Mouse (Mus musculus): ENCODE data around the gene Mrps6. TPM values are rescaled to one million over a fixed set of nuclear protein-coding genes. Genes with fewer than 3 reads are reported as not detected.

Gene Mrps6
- total and polyA plus RNA-seq, 3 experiments, result 10.1 to 23.2 (median 16.6) TPM

DNA sequence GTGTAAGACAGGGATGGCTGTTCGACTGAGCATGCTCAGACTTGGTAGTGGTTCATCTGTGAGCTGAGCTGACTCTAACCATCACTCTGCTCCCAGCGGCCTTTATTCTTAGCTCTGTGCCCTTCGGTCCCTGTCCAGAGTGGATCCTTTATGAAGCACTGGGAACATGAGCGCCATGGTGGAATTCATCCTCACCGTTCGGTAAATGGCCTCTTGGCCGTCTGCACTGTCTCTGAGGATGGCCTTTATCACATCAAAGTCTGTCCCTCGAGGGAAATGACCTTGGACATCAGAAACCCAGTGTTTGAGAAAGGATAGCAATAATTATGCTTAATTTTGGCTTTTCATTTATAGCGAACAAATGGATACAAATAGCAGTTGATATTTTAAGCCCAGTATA, 82.3 kb downstream of the Mrps6 start:
- TF ChIP-seq GATA1 (IDR thresholded peaks at IDR 0.05; ENCODE audit: borderline replicate concordance, low read length), result no peak
- TF ChIP-seq CTCF (IDR thresholded peaks at IDR 0.05; ENCODE audit: low read depth, low read length), result no peak
- no peak for TF ChIP-seq TAL1 (conservative IDR thresholded peaks at IDR 0.05; ENCODE audit: low read depth, low read length)
- TF ChIP-seq GATA2 (IDR thresholded peaks at IDR 0.05; ENCODE audit: borderline replicate concordance, low read depth, low read length), result no peak
- TF ChIP-seq POLR2AphosphoS5 (IDR thresholded peaks at IDR 0.05; ENCODE audit: insufficient replicate concordance, low read depth, low read length), result no peak

DNA sequence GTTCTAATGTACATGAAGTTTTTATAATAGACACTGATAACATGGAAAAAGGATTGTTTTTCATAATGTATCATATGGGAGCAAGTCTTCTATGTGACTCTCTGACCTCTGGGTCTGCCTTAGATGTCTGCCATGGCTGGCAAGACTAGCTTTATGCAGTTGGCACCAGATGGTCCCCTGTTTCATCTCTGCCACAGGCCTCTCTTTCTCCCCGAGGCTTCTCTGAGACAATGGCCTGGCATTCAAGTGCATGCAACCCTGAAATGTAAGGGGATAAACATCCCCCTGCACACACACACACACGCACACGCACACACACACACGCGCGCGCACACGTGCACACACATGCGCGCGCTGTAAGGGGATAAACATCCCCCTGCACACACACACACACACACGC, 83.0 kb downstream of the Mrps6 start:
- no peaks in the 10 kb centered on the region for H3K9me3 ChIP-seq (replicated peaks)
- no peak for DNase-seq (ENCODE audit: low spot score)
- H3K36me3 ChIP-seq (replicated peaks), result no peaks in the 10 kb centered on the region
- no peak for TF ChIP-seq GATA2 (IDR thresholded peaks at IDR 0.05; ENCODE audit: borderline replicate concordance, low read depth, low read length)
- TF ChIP-seq POLR2AphosphoS5 (IDR thresholded peaks at IDR 0.05; ENCODE audit: insufficient replicate concordance, low read depth, low read length), result no peak
- no peak for TF ChIP-seq TAL1 (conservative IDR thresholded peaks at IDR 0.05; ENCODE audit: low read depth, low read length)
- TF ChIP-seq GATA1 (IDR thresholded peaks at IDR 0.05; ENCODE audit: borderline replicate concordance, low read length), result no peak
- TF ChIP-seq CTCF (IDR thresholded peaks at IDR 0.05; ENCODE audit: low read depth, low read length), result no peak
- no peak for ATAC-seq (ENCODE audit: extremely low read depth, insufficient number of reproducible peaks, low FRiP score, poor library complexity, severe bottlenecking)
- H3K4me3 ChIP-seq (ENCODE audit: low read depth, low read length), result no peak overlapping the region
- peaks cover 9% of the 10 kb centered on the region; the same call in 1 of the 2 replicates for H3K27me3 ChIP-seq (ENCODE audit: insufficient read depth, low read length)
- no peaks in the 10 kb centered on the region for H3K4me1 ChIP-seq (ENCODE audit: insufficient read depth, low read depth, low read length)

More for the DNA sequence above, 82.3 kb downstream of the Mrps6 start:
- ATAC-seq (ENCODE audit: extremely low read depth, insufficient number of reproducible peaks, low FRiP score, poor library complexity, severe bottlenecking) (no peak), DNase-seq (ENCODE audit: low spot score) (no peak)
- Histone ChIP-seq H3K27me3 (ENCODE audit: insufficient read depth, low read length) (peaks cover 9% of the 10 kb centered on the region; the same call in 1 of the 2 replicates), H3K4me3 (ENCODE audit: low read depth, low read length) (no peak overlapping the region), H3K9me3 (replicated peaks) (no peaks in the 10 kb centered on the region), H3K4me1 (ENCODE audit: insufficient read depth, low read depth, low read length) (no peaks in the 10 kb centered on the region), H3K36me3 (replicated peaks) (no peaks in the 10 kb centered on the region)

DNA sequence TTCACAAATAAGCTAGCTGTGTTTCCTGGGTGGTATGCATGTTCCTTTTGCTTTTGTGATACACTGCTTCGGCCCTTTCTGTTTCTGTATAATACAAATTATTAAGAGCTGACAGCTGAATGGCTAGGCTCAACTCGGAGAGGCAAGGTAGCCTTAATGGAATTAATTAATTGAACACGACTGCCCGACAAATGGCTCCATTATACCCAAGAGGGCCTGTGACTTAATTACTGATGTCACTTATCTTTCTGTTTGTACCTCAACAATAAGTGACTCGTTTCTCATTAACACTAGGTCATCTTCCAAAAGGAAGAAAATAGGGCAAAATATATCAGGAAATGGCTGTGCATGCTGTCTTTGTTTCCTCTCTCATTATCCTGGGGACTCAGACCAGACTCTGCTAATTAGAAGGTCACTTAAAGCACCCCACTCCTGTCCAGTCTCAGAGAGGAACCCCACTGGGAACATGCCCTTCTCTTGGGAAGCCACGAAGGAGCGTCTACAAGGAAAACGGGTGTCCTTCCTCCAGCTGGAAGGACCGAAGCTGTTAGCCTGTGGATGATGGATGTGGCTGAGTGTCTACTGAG, 84.4 kb downstream of the Mrps6 start:
- no peaks in the 10 kb centered on the region for H3K36me3 ChIP-seq (replicated peaks)
- no peak overlapping the region for H3K4me3 ChIP-seq (ENCODE audit: low read depth, low read length)
- DNase-seq (ENCODE audit: low spot score) (no peak), ATAC-seq (ENCODE audit: extremely low read depth, insufficient number of reproducible peaks, low FRiP score, poor library complexity, severe bottlenecking) (no peak)
- no peaks in the 10 kb centered on the region for H3K9me3 ChIP-seq (replicated peaks)
- no peaks in the 10 kb centered on the region for H3K4me1 ChIP-seq (ENCODE audit: insufficient read depth, low read depth, low read length)
- H3K27me3 ChIP-seq (ENCODE audit: insufficient read depth, low read length), result peaks cover 9% of the 10 kb centered on the region; the same call in 1 of the 2 replicates
- no peak for TF ChIP-seq POLR2AphosphoS5 (IDR thresholded peaks at IDR 0.05; ENCODE audit: insufficient replicate concordance, low read depth, low read length)
- TF ChIP-seq GATA2 (IDR thresholded peaks at IDR 0.05; ENCODE audit: borderline replicate concordance, low read depth, low read length), result no peak
- no peak for TF ChIP-seq GATA1 (IDR thresholded peaks at IDR 0.05; ENCODE audit: borderline replicate concordance, low read length)
- TF ChIP-seq TAL1 (conservative IDR thresholded peaks at IDR 0.05; ENCODE audit: low read depth, low read length), result no peak
- TF ChIP-seq CTCF (IDR thresholded peaks at IDR 0.05; ENCODE audit: low read depth, low read length), result no peak

DNA sequence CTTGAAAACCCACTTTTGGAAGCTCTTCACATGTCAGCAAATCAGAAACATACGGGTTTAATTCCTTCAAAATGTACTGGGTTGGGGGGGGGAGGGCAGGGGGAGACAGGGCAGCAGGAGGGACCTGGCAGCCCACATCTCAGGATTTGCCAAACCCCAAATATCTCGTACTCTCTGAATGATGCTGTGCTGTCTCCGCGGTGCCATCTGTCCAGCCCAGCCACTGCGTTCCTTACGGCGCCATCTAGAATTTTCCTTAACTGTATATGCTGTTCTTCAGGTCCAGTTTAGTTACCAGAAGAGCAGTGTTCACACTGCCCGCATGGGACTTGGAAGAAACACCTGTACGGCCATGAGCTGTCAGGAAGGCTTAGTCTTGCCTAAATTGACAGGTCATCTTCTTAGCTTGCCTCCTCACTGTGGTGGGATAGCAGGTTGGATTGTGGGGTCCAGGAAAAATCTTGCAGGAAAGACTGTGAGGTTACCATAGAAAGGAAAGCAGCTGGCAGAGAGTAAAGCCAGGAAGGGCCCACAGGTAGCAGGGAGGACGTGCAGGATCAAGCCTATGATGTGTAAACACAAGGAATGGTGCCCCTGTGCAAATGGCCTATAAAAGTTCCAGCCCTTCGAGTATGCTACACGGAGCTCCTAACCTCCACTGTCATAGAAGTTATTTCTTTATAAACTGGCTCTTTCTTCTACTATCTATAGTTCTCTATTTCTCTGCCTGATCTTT, 89.7 kb downstream of the Mrps6 start:
- Histone ChIP-seq H3K4me3 (ENCODE audit: low read depth, low read length) (no peak overlapping the region), H3K36me3 (replicated peaks) (no peaks in the 10 kb centered on the region), H3K4me1 (ENCODE audit: insufficient read depth, low read depth, low read length) (no peaks in the 10 kb centered on the region), H3K27me3 (ENCODE audit: insufficient read depth, low read length) (peaks cover 19% of the 10 kb centered on the region), H3K9me3 (replicated peaks) (no peaks in the 10 kb centered on the region)
- no peak for ATAC-seq (ENCODE audit: extremely low read depth, insufficient number of reproducible peaks, low FRiP score, poor library complexity, severe bottlenecking)
- TF ChIP-seq CTCF (IDR thresholded peaks at IDR 0.05; ENCODE audit: low read depth, low read length) (no peak), GATA2 (IDR thresholded peaks at IDR 0.05; ENCODE audit: borderline replicate concordance, low read depth, low read length) (no peak), POLR2AphosphoS5 (IDR thresholded peaks at IDR 0.05; ENCODE audit: insufficient replicate concordance, low read depth, low read length) (no peak), TAL1 (conservative IDR thresholded peaks at IDR 0.05; ENCODE audit: low read depth, low read length) (no peak), GATA1 (IDR thresholded peaks at IDR 0.05; ENCODE audit: borderline replicate concordance, low read length) (no peak)
- DNase-seq (ENCODE audit: low spot score), result no peak

DNA sequence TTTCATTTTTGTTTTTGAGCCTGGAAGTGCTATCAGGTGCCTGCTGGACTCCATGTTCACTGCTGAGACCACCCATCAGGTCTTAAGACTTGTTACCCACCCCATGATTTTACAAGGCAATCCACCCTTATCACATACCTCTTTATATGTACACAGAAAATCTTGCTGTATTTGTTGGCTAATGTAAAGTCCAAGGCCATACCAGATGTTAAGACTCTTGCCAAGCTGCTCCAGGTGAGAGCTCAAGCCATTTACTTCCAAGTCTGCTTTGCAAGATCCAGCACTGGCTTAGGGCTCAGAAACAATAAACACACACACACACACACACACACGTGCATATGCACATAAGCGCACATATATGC, 90.3 kb downstream of the Mrps6 start:
- TF ChIP-seq GATA2 (IDR thresholded peaks at IDR 0.05; ENCODE audit: borderline replicate concordance, low read depth, low read length), result no peak
- no peak for TF ChIP-seq POLR2AphosphoS5 (IDR thresholded peaks at IDR 0.05; ENCODE audit: insufficient replicate concordance, low read depth, low read length)
- TF ChIP-seq CTCF (IDR thresholded peaks at IDR 0.05; ENCODE audit: low read depth, low read length), result no peak
- peaks cover 19% of the 10 kb centered on the region for H3K27me3 ChIP-seq (ENCODE audit: insufficient read depth, low read length)
- no peaks in the 10 kb centered on the region for H3K36me3 ChIP-seq (replicated peaks)
- H3K9me3 ChIP-seq (replicated peaks), result no peaks in the 10 kb centered on the region
- no peak for ATAC-seq (ENCODE audit: extremely low read depth, insufficient number of reproducible peaks, low FRiP score, poor library complexity, severe bottlenecking)
- H3K4me1 ChIP-seq (ENCODE audit: insufficient read depth, low read depth, low read length), result no peaks in the 10 kb centered on the region
- DNase-seq (ENCODE audit: low spot score), result no peak
- H3K4me3 ChIP-seq (ENCODE audit: low read depth, low read length), result no peak overlapping the region

DNA sequence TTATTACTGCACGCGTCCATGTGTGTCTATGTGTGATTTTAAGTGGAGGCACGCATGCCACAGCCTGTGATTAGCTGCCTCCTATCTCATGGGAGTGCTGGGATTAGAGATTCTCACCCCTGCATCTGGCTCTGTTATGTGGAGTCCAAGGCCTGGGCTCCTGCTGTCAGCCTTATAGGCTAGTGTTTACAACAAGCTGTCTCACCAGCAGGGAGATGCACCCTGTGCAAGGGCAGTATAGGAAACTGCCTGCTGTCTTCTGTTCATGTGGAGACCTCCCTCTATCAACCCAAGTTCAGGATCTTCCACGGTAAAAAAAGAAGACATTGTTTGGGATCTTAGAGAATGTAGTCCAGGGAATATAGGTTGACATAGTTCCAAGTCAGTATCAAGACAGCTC, 92.9 kb downstream of the Mrps6 start:
- Histone ChIP-seq H3K4me1 (ENCODE audit: insufficient read depth, low read depth, low read length) (no peaks in the 10 kb centered on the region), H3K4me3 (ENCODE audit: low read depth, low read length) (no peak overlapping the region), H3K9me3 (replicated peaks) (no peaks in the 10 kb centered on the region), H3K27me3 (ENCODE audit: insufficient read depth, low read length) (peaks cover 19% of the 10 kb centered on the region), H3K36me3 (replicated peaks) (no peaks in the 10 kb centered on the region)
- TF ChIP-seq GATA1 (IDR thresholded peaks at IDR 0.05; ENCODE audit: borderline replicate concordance, low read length) (no peak), GATA2 (IDR thresholded peaks at IDR 0.05; ENCODE audit: borderline replicate concordance, low read depth, low read length) (no peak)
- ATAC-seq (ENCODE audit: extremely low read depth, insufficient number of reproducible peaks, low FRiP score, poor library complexity, severe bottlenecking) (no peak), DNase-seq (ENCODE audit: low spot score) (no peak)

Data from G1E (cell line).